In genomic region chr7:44586930-44587329, GRCm38 (mm10) we compare ENCODE assay signal across 8 mouse cellular contexts. TPM values are rescaled to one million over a fixed set of nuclear protein-coding genes. Genes with fewer than 3 reads are reported as not detected.
DNase-seq lines count a peak whose midpoint lies in the region; ATAC-seq and TF ChIP-seq lines count a peak whose summit lies in the region.

No protein-coding gene starts in this region.

- intact Hi-C loops in left cerebral cortex, adult 2 months (cut with DNase I) = no loop called here

- H3K27ac ChIP-seq in heart, embryonic 15.5 days = no peak overlapping the region
- peak overlapping the region; percentile 90 for H3K27ac ChIP-seq in left cerebral cortex, adult 2 months
- peak overlapping the region; percentile 71 for H3K27ac ChIP-seq in midbrain, embryonic 10.5 days (replicated peaks)
- H3K27ac ChIP-seq in small intestine, adult 2 months (ENCODE audit: insufficient read depth, low read depth, low read length) = no peak overlapping the region

- H3K9me3 ChIP-seq in heart, embryonic 15.5 days (replicated peaks) = no peaks in the 10 kb centered on the region
- no peaks in the 10 kb centered on the region for H3K9me3 ChIP-seq in midbrain, embryonic 10.5 days (replicated peaks)

- WGBS in heart, embryonic 15.5 days = under 1% methylated on average over 18 of the region's 18 CpGs
- WGBS in midbrain, embryonic 10.5 days = under 1% methylated on average over 18 of the region's 18 CpGs
- WGBS in small intestine, adult 2 months = 2% methylated on average over 18 of the region's 18 CpGs

- TF ChIP-seq POLR2A in small intestine, adult 2 months (IDR thresholded peaks at IDR 0.05; ENCODE audit: low read depth, low read length) = no peak

- peaks cover 81% of the 10 kb centered on the region for H3K27me3 ChIP-seq in heart, embryonic 15.5 days
- H3K27me3 ChIP-seq in midbrain, embryonic 10.5 days (ENCODE audit: low read depth, poor library complexity, severe bottlenecking) = peaks cover 68% of the 10 kb centered on the region
- H3K27me3 ChIP-seq in small intestine, adult 2 months (ENCODE audit: control insufficient read depth, insufficient read depth, low read length) = peaks cover 43% of the 10 kb centered on the region

- H3K36me3 ChIP-seq in heart, embryonic 15.5 days = no peaks in the 10 kb centered on the region
- H3K36me3 ChIP-seq in midbrain, embryonic 10.5 days = no peaks in the 10 kb centered on the region
- no peaks in the 10 kb centered on the region for H3K36me3 ChIP-seq in small intestine, adult 2 months (ENCODE audit: control insufficient read depth, insufficient read depth, low read length)

- no peak overlapping the region for H3K9ac ChIP-seq in heart, embryonic 15.5 days

- H3K4me2 ChIP-seq in heart, embryonic 15.5 days = peak overlapping the region; percentile 38

- no peak for TF ChIP-seq CTCF in left cerebral cortex, adult 2 months (IDR thresholded peaks at IDR 0.05)
- TF ChIP-seq CTCF in small intestine, adult 2 months (IDR thresholded peaks at IDR 0.05; ENCODE audit: extremely low read depth, insufficient read length, insufficient replicate concordance, low read depth, low read length) = no peak

- DNase-seq in urinary bladder, postnatal 14 days (ENCODE audit: low spot score) = peak; percentile 20
- no peak for DNase-seq in urinary bladder, postnatal 25 days (ENCODE audit: low spot score)
- DNase-seq in embryo, embryonic 10 days (ENCODE audit: low spot score) = peak; percentile 88
- DNase-seq in left cerebral cortex, adult 2 months (ENCODE audit: extremely low spot score in 1 of 2, low spot score in 2 of 2) = peak; percentile 79 to 80
- peak; percentile 84 for DNase-seq in midbrain, embryonic 10.5 days (ENCODE audit: low spot score)
- DNase-seq in adipocyte (ENCODE audit: low spot score) = no peak

- peak overlapping the region; percentile 31 for H3K4me3 ChIP-seq in heart, embryonic 15.5 days
- peak overlapping the region; percentile 50 for H3K4me3 ChIP-seq in left cerebral cortex, adult 2 months
- H3K4me3 ChIP-seq in midbrain, embryonic 10.5 days = peak overlapping the region; percentile 72
- 0 out of 2 replicates have a peak overlapping the region, but pooled peaks have one; percentile 3 for H3K4me3 ChIP-seq in small intestine, adult 2 months (ENCODE audit: low read depth, low read length)

- no peak for ATAC-seq in heart, embryonic 15.5 days (replicated peaks; ENCODE audit: insufficient number of reproducible peaks, insufficient read depth, low FRiP score, low read depth)

- H3K4me1 ChIP-seq in heart, embryonic 15.5 days (replicated peaks) = peaks cover 30% of the 10 kb centered on the region
- H3K4me1 ChIP-seq in midbrain, embryonic 10.5 days = peaks cover 56% of the 10 kb centered on the region
- H3K4me1 ChIP-seq in small intestine, adult 2 months (ENCODE audit: control insufficient read depth, insufficient read depth, insufficient read length, low read length) = peaks cover 20% of the 10 kb centered on the region

RNA-seq across cellular contexts. Expression of gene Kcnc3, which starts 3.5 kb away (rescaled TPM):
- 0.11 and 0.37 TPM in 2 replicates for polyA plus RNA-seq in heart, embryonic 15.5 days (2015; fragmentation: Nextera tagmentation; extraction: Ambion mirVana)
- 100 to 1,000 TPM; 114 to 122 TPM for total RNA-seq in left cerebral cortex, adult 2 months (2021)
- 1.1 and 1.2 TPM in 2 replicates for polyA plus RNA-seq in midbrain, embryonic 10.5 days (2016; fragmentation: Nextera tagmentation; extraction: Ambion mirVana)
- polyA plus RNA-seq in small intestine, adult 2 months (2012; rRNA removed) = 3.1 and 3.4 TPM in 2 replicates

RNA-seq across cellular contexts. Expression of gene Napsa, which starts 14.8 kb away (rescaled TPM):
- 1.7 and 5.7 TPM in 2 replicates for polyA plus RNA-seq in heart, embryonic 15.5 days (2015; fragmentation: Nextera tagmentation; extraction: Ambion mirVana)
- total RNA-seq in left cerebral cortex, adult 2 months (2021) = under 1 TPM in 1 of 2 experiments, not detected in 1; 0.29 TPM
- 0.36 and 0.42 TPM in 2 replicates for polyA plus RNA-seq in midbrain, embryonic 10.5 days (2016; fragmentation: Nextera tagmentation; extraction: Ambion mirVana)
- polyA plus RNA-seq in small intestine, adult 2 months (2012; rRNA removed) = 6.4 and 11.1 TPM in 2 replicates

RNA-seq across cellular contexts. Expression of gene Nr1h2, which starts 33.2 kb away (rescaled TPM):
- polyA plus RNA-seq in heart, embryonic 15.5 days (2015; fragmentation: Nextera tagmentation; extraction: Ambion mirVana) = 53.2 and 64.6 TPM in 2 replicates
- 10 to 100 TPM; 78.4 to 82.5 TPM for total RNA-seq in left cerebral cortex, adult 2 months (2021)
- polyA plus RNA-seq in midbrain, embryonic 10.5 days (2016; fragmentation: Nextera tagmentation; extraction: Ambion mirVana) = 82.8 and 84.2 TPM in 2 replicates
- 174 and 295 TPM in 2 replicates for polyA plus RNA-seq in small intestine, adult 2 months (2012; rRNA removed)

RNA-seq across cellular contexts. Expression of gene Pold1, which starts 38.3 kb away (rescaled TPM):
- 41.7 and 66.9 TPM in 2 replicates for polyA plus RNA-seq in heart, embryonic 15.5 days (2015; fragmentation: Nextera tagmentation; extraction: Ambion mirVana)
- 1 to 10 TPM; 8.8 to 9.4 TPM for total RNA-seq in left cerebral cortex, adult 2 months (2021)
- polyA plus RNA-seq in midbrain, embryonic 10.5 days (2016; fragmentation: Nextera tagmentation; extraction: Ambion mirVana) = 168 and 179 TPM in 2 replicates
- 27.3 and 46.9 TPM in 2 replicates for polyA plus RNA-seq in small intestine, adult 2 months (2012; rRNA removed)

RNA-seq across cellular contexts. Expression of gene Spib, which starts 55.1 kb away (rescaled TPM):
- polyA plus RNA-seq in heart, embryonic 15.5 days (2015; fragmentation: Nextera tagmentation; extraction: Ambion mirVana) = 0.59 and 5.2 TPM in 2 replicates
- total RNA-seq in left cerebral cortex, adult 2 months (2021) = under 1 TPM in 1 of 2 experiments, not detected in 1; 0.20 TPM
- polyA plus RNA-seq in midbrain, embryonic 10.5 days (2016; fragmentation: Nextera tagmentation; extraction: Ambion mirVana) = not detected in 2 replicates
- polyA plus RNA-seq in small intestine, adult 2 months (2012; rRNA removed) = 8.6 and 18.7 TPM in 2 replicates

Comparison
In these comparisons a context has a peak if more than half of its experiments do, and no peak if none do; other contexts are left out.
1. DNase-seq: peak in urinary bladder, postnatal 14 days (single experiment), embryo, embryonic 10 days (single experiment), left cerebral cortex, adult 2 months (2 of 2) and midbrain, embryonic 10.5 days (single experiment); none in urinary bladder, postnatal 25 days (single experiment) and adipocyte (single experiment).
2. H3K27ac ChIP-seq: peak in left cerebral cortex, adult 2 months (single experiment) and midbrain, embryonic 10.5 days (single experiment); none in heart, embryonic 15.5 days (single experiment) and small intestine, adult 2 months (single experiment).
3. H3K4me3 ChIP-seq: peak in every context shown above with its lines; median percentile 72 in midbrain, embryonic 10.5 days; 50 in left cerebral cortex, adult 2 months; 31 in heart, embryonic 15.5 days; 3 in small intestine, adult 2 months.